Mouse (Mus musculus) CH12.LX (cell line): ENCODE results near the gene Zbtb17. TPM values are rescaled to one million over a fixed set of nuclear protein-coding genes. Genes with fewer than 3 reads are reported as not detected.

ENCODE experiments used
- DNase-seq: peaks from one replicate; pipeline ENCODE4 v3.0.0-alpha.2; 2013; ENCODE audit errors: extremely low read depth
- H3K27ac ChIP-seq: 2 replicates; pipeline ENCODE4 v1.5.1; 2012; ENCODE audit warnings: low read depth, mild to moderate bottlenecking, control low read depth, moderate library complexity; ENCODE audit not compliant: insufficient read depth
- H3K27me3 ChIP-seq: replicated peaks from 2 replicates; pipeline ENCODE3; 2012; ENCODE audit warnings: inconsistent platforms
- H3K36me3 ChIP-seq, 2 experiments: replicated peaks in 1 of 2; 2 replicates each; pipeline versions ENCODE3 to v1.6.1; 2012; ENCODE audit warnings: inconsistent platforms in 1 of 2, low read length in 1 of 2, mild to moderate bottlenecking in 1 of 2, mixed read lengths in 1 of 2, moderate library complexity in 1 of 2; ENCODE audit not compliant: control insufficient read depth in 1 of 2, insufficient read depth in 1 of 2
- H3K4me1 ChIP-seq, 2 experiments: 2 replicates each; pipeline ENCODE4 v1.6.1; 2012; ENCODE audit warnings: inconsistent platforms in 1 of 2, moderate library complexity in 1 of 2; ENCODE audit not compliant: insufficient read depth in 2 of 2, control insufficient read depth in 1 of 2
- H3K4me2 ChIP-seq: 2 replicates; pipeline ENCODE4 v1.6.1; 2012; ENCODE audit warnings: low read depth, mild to moderate bottlenecking, control low read depth; ENCODE audit not compliant: poor library complexity, insufficient read depth, severe bottlenecking
- H3K4me3 ChIP-seq, 3 experiments: fragments of 150-350 bp in 1 of 3; sonication (generic) in 1 of 3; replicated peaks in 1 of 3; 2 replicates each; pipeline versions ENCODE3 to v1.5.1; 2011 to 2012; ENCODE audit warnings: low read depth in 2 of 3, low read length in 2 of 3, mild to moderate bottlenecking in 2 of 3, moderate library complexity in 2 of 3, control low read depth in 1 of 3, improper control_type of control experiment in 1 of 3, inconsistent platforms in 1 of 3, mixed read lengths in 1 of 3; ENCODE audit not compliant: poor library complexity in 1 of 3
- H3K79me2 ChIP-seq: replicated peaks from 2 replicates; pipeline ENCODE4 v1.6.1; 2012; ENCODE audit warnings: mild to moderate bottlenecking, moderate library complexity; ENCODE audit not compliant: control insufficient read depth, poor library complexity, insufficient read depth, severe bottlenecking; ENCODE audit errors: extremely low read depth
- H3K9ac ChIP-seq: 2 replicates; pipeline ENCODE4 v1.6.1; 2012; ENCODE audit warnings: low read depth, mild to moderate bottlenecking, control low read depth, moderate library complexity; ENCODE audit not compliant: insufficient read depth
- H3K9me3 ChIP-seq: replicated peaks from 2 replicates; pipeline ENCODE3; 2012; ENCODE audit warnings: low read length, inconsistent platforms, mixed read lengths
- BHLHE40 ChIP-seq: IDR thresholded peaks from 2 replicates; pipeline ENCODE4 v1.6.1; 2011; ENCODE audit warnings: mild to moderate bottlenecking, low read depth, low read length, improper control_type of control experiment
- CHD1 ChIP-seq: IDR thresholded peaks from 2 replicates; pipeline ENCODE4 v1.6.1; 2012; ENCODE audit warnings: low read depth, low read length, improper control_type of control experiment, inconsistent platforms
- CHD2 ChIP-seq: IDR thresholded peaks from 2 replicates; pipeline ENCODE4 v1.6.1; 2011; ENCODE audit warnings: low read length, improper control_type of control experiment
- CTCF ChIP-seq, 2 experiments: IDR thresholded peaks in 1 of 2; conservative IDR thresholded peaks in 1 of 2; 2 replicates each; pipeline ENCODE4 v1.5.1; 2011 to 2012; ENCODE audit warnings: low read depth in 2 of 2, low read length in 2 of 2, improper control_type of control experiment in 1 of 2, inconsistent platforms in 1 of 2, mild to moderate bottlenecking in 1 of 2, moderate library complexity in 1 of 2
- EP300 ChIP-seq: IDR thresholded peaks from 2 replicates; pipeline ENCODE4 v1.6.1; 2011; ENCODE audit warnings: low read length, improper control_type of control experiment
- ETS1 ChIP-seq: conservative IDR thresholded peaks from 2 replicates; pipeline ENCODE4 v1.6.1; 2012; ENCODE audit warnings: low read depth, mild to moderate bottlenecking, inconsistent platforms, low read length, improper control_type of control experiment, moderate library complexity
- HCFC1 ChIP-seq: IDR thresholded peaks from 2 replicates; pipeline ENCODE4 v1.6.1; 2012; ENCODE audit warnings: low read depth, mild to moderate bottlenecking, inconsistent platforms, low read length, improper control_type of control experiment
- IRF4 ChIP-seq: IDR thresholded peaks from 2 replicates; pipeline ENCODE4 v1.6.1; 2014; ENCODE audit warnings: low read depth, mild to moderate bottlenecking, inconsistent platforms, low read length, improper control_type of control experiment
- JUND ChIP-seq: conservative IDR thresholded peaks from 2 replicates; pipeline ENCODE4 v1.6.1; 2011; ENCODE audit warnings: low read depth, low read length, improper control_type of control experiment
- KAT2A ChIP-seq: IDR thresholded peaks from 2 replicates; pipeline ENCODE4 v1.6.1; 2012; ENCODE audit warnings: low read length, improper control_type of control experiment, inconsistent platforms; ENCODE audit not compliant: insufficient replicate concordance
- MAZ ChIP-seq: IDR thresholded peaks from 2 replicates; pipeline ENCODE4 v1.6.1; 2012; ENCODE audit warnings: low read depth, mild to moderate bottlenecking, inconsistent platforms, low read length, improper control_type of control experiment, moderate library complexity
- MEF2A ChIP-seq: IDR thresholded peaks from 2 replicates; pipeline ENCODE4 v1.6.1; 2014; ENCODE audit warnings: low read depth, mild to moderate bottlenecking, inconsistent platforms, low read length, improper control_type of control experiment, borderline replicate concordance
- MXI1 ChIP-seq: IDR thresholded peaks from 2 replicates; pipeline ENCODE4 v1.6.1; 2011; ENCODE audit warnings: mild to moderate bottlenecking, low read depth, low read length, improper control_type of control experiment
- MYC ChIP-seq: IDR thresholded peaks from 2 replicates; pipeline ENCODE4 v1.6.1; 2011; ENCODE audit warnings: low read depth, mild to moderate bottlenecking, improper control_type of control experiment, low read length
- NELFE ChIP-seq: IDR thresholded peaks from 2 replicates; pipeline ENCODE4 v1.6.1; 2011; ENCODE audit warnings: low read depth, low read length, improper control_type of control experiment
- NRF1 ChIP-seq: IDR thresholded peaks from 2 replicates; pipeline ENCODE4 v1.6.1; 2014; ENCODE audit warnings: low read depth, mild to moderate bottlenecking, inconsistent platforms, low read length, improper control_type of control experiment, moderate library complexity
- PAX5 ChIP-seq: IDR thresholded peaks from 2 replicates; pipeline ENCODE4 v1.6.1; 2012; ENCODE audit warnings: low read length, inconsistent platforms, mixed read lengths
- POLR2A ChIP-seq: IDR thresholded peaks from 2 replicates; pipeline ENCODE4 v1.6.1; 2011; ENCODE audit warnings: low read depth, mild to moderate bottlenecking, improper control_type of control experiment, low read length
- RAD21 ChIP-seq: IDR thresholded peaks from 2 replicates; pipeline ENCODE4 v1.6.1; 2011; ENCODE audit warnings: low read depth, mild to moderate bottlenecking, low read length, improper control_type of control experiment, moderate library complexity
- RCOR1 ChIP-seq: conservative IDR thresholded peaks from 2 replicates; pipeline ENCODE4 v1.6.1; 2012; ENCODE audit warnings: low read depth, mild to moderate bottlenecking, inconsistent platforms, low read length, improper control_type of control experiment
- TBP ChIP-seq: conservative IDR thresholded peaks from 2 replicates; pipeline ENCODE4 v1.6.1; 2011; ENCODE audit warnings: low read depth, low read length, improper control_type of control experiment
- TCF12 ChIP-seq: IDR thresholded peaks from 2 replicates; pipeline ENCODE4 v1.6.1; 2014; ENCODE audit warnings: low read depth, mild to moderate bottlenecking, inconsistent platforms, low read length, improper control_type of control experiment
- USF1 ChIP-seq: IDR thresholded peaks from 2 replicates; pipeline ENCODE4 v1.6.1; 2014; ENCODE audit warnings: low read depth, mild to moderate bottlenecking, inconsistent platforms, low read length, improper control_type of control experiment
- USF2 ChIP-seq: conservative IDR thresholded peaks from 2 replicates; pipeline ENCODE4 v1.6.1; 2011; ENCODE audit warnings: low read depth, low read length, improper control_type of control experiment
- ZKSCAN1 ChIP-seq: IDR thresholded peaks from 2 replicates; pipeline ENCODE4 v1.6.1; 2012; ENCODE audit warnings: low read depth, inconsistent platforms, low read length, improper control_type of control experiment, borderline replicate concordance
- ZNF384 ChIP-seq: IDR thresholded peaks from 2 replicates; pipeline ENCODE4 v1.6.1; 2012; ENCODE audit warnings: low read depth, low read length, improper control_type of control experiment, inconsistent platforms
- dilution Hi-C: fragments of 300-500 bp; cut with MboI; formaldehyde crosslinking; loops from 2 replicates; pipeline ENCODE4 v1.14.3; 2020; ENCODE audit warnings: low sequenced_read_pairs; ENCODE audit not compliant: extremely low pct_unique_long_range_greater_than_20kb, extremely low pct_ligation_motif_present
- in situ Hi-C: fragments of 300-500 bp; cut with MboI; formaldehyde crosslinking; loops from 3 replicates; pipeline ENCODE4 v1.14.3; 2019; ENCODE audit warnings: low sequenced_read_pairs, low pct_ligation_motif_present, low pct_unique_long_range_greater_than_20kb, mixed read lengths
- polyA plus RNA-seq: library from polyadenylated mRNA; unstranded; fragments of >175 nt; gene quantifications from 2 replicates; pipeline ENCODE4 v1.2.1, GENCODE M21; 2012; ENCODE audit warnings: low read depth; ENCODE audit not compliant: insufficient read length
- total RNA-seq, 2 experiments: library from RNA; depleted of rRNA; stranded (reverse); fragments of 300-350 nt in 1 of 2; fragments of >200 nt in 1 of 2; gene quantifications; 2 replicates each; pipeline ENCODE4 v1.2.3; 2012 to 2014

The Zbtb17 gene
- total and polyA plus RNA-seq, 3 experiments = 21.4 to 51.2 (median 47.6) TPM

DNA sequence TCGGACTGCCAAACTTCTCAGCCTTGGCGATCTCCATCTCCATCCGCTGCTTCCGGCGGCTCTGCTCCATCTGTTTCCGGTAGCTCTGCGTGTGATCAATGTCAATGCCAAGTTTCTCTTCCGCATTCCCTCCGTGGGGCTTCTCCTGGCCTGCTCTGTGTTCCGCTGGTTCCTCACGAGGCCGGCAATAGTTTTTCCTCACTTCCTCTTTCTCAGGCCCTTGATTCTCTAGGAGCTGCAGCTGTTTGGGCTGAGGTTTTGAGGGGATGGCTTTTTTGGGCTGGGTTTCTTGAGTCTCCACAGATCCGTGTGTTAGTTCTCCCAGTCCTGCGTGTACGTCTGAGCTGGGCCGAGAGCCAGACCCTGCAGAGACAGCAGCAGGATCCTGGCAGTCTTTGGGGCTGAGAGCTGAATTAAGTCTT, 33.2 kb downstream of the Zbtb17 start:
- H3K9me3 ChIP-seq = peaks cover 71% of the 10 kb centered on the region
- no peaks in the 10 kb centered on the region for H3K27me3 ChIP-seq
- no peak overlapping the region for H3K27ac ChIP-seq
- peaks cover 89 to 96% of the 10 kb centered on the region in 2 experiments for H3K36me3 ChIP-seq
- TF ChIP-seq NRF1 (no peak), NELFE (no peak), MYC (no peak), ZNF384 (no peak), JUND (no peak), POLR2A (no peak), RAD21 (no peak), TBP (no peak), MAZ (no peak), BHLHE40 (peak; percentile 47; the same call in 1 of the 2 replicates), USF1 (no peak), CTCF (conservative IDR thresholded peaks at IDR 0.05 in 1 of 2, IDR thresholded peaks at IDR 0.05 in 1 of 2; ENCODE audit: low read depth in 2 of 2, low read length in 2 of 2) (no peak), MXI1 (no peak), IRF4 (peak; percentile 37; the same call in 1 of the 2 replicates), PAX5 (no peak), CHD1 (no peak), RCOR1 (no peak), ETS1 (peak; percentile 13; the same call in 1 of the 2 replicates), ZKSCAN1 (no peak), USF2 (no peak), EP300 (0 out of 2 replicates have a peak, but pooled peaks have one; percentile 39)
- H3K79me2 ChIP-seq = no peaks in the 10 kb centered on the region
- H3K4me1 ChIP-seq = peaks cover 0 to 13% of the 10 kb centered on the region in 2 experiments; a peak in 2 of 4 replicates
- dilution Hi-C loops = no loop called here
- in situ Hi-C loops = no loop called here
- peak; percentile 80 for DNase-seq
- no peak overlapping the region for H3K9ac ChIP-seq
- H3K4me2 ChIP-seq = no peak overlapping the region
- no peak overlapping the region for H3K4me3 ChIP-seq

GRCm38 (mm10) chr4:141478225-141478624, 33.8 kb downstream of the Zbtb17 start:
- Histone ChIP-seq H3K9me3 (peaks cover 65% of the 10 kb centered on the region), H3K4me3 (no peak overlapping the region), H3K4me2 (no peak overlapping the region), H3K36me3 (peaks cover 89 to 96% of the 10 kb centered on the region in 2 experiments), H3K79me2 (no peaks in the 10 kb centered on the region), H3K27ac (no peak overlapping the region), H3K9ac (no peak overlapping the region), H3K27me3 (no peaks in the 10 kb centered on the region), H3K4me1 (peaks cover 0 to 13% of the 10 kb centered on the region in 2 experiments; a peak in 2 of 4 replicates)
- no peak for DNase-seq
- in situ Hi-C loops = no loop called here
- dilution Hi-C loops = no loop called here
- TF ChIP-seq MEF2A (no peak), ETS1 (no peak), USF1 (no peak), JUND (no peak), HCFC1 (no peak), CHD2 (no peak), ZNF384 (no peak), BHLHE40 (no peak), MXI1 (no peak), KAT2A (no peak), TCF12 (no peak), CHD1 (no peak)
